Mouse (Mus musculus): Measurements from ENCODE around the gene Ncf4. TPM values are rescaled to one million over a fixed set of nuclear protein-coding genes. Genes with fewer than 3 reads are reported as not detected.
"Not testable (repeated sequence)": the region's sequence is repeated elsewhere in the genome, so short reads cannot be mapped to it uniquely, and the experiment has no call there.

Gene Ncf4
- polyA plus RNA-seq, 1 experiment = 2.5 TPM

DNA sequence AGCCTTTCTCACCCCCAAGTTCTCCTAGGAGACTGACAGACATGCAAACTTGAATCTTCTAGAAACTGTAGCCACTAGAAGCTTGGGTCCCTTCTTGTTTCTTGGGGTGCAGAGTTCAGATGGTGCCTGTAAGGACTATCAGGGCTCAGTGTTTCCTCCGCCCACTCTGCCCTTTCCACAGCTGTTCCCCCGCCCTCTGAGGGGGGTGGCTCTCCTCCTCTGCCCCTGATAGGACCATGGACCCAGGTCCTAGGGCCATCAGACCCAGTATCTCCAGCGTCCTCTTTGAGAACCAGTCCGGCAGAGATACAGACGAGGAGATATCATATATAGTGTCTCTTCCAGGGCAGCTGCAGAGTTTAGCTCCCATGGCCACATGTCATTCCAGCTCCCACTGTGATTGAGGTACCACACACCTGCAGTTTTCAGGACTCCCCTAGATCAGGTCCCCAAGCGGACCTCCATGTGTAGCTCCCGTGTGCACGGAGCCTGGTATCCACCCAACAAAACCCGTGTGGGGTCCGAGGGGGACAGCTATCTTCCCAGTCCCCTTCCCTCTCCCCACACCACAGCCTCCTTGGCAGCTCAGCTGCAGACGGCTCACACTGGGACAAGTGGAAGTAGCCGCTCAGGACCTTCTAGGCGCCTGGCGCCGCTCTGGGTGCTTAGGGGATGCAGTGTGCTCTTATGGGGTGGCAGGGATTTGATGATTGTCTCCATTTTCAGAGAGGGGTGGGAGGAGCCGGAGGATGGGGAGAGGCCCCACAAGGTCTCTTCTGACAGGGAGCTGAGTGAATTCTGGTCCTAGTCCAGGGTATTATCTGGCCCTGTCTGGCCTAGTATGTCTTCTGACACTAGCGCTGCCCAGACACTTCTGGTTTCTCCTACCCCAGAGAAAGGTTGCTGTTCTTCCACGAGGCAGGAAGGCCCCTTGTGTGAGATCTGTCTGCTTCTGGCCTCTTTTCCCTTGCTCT, 1.8 kb downstream of the Ncf4 start:
- no peaks in the 10 kb centered on the region for H3K27me3 ChIP-seq (ENCODE audit: control insufficient read depth)
- no peaks in the 10 kb centered on the region for H3K36me3 ChIP-seq (ENCODE audit: control insufficient read depth)
- H3K4me3 ChIP-seq (replicated peaks) = no peak overlapping the region
- TF ChIP-seq TAL1 (IDR thresholded peaks at IDR 0.05; ENCODE audit: low read length) (no peak), GATA1 (IDR thresholded peaks at IDR 0.05; ENCODE audit: low read length) (no peak)
- H3K9me3 ChIP-seq (ENCODE audit: control insufficient read depth, low read length) = no peaks in the 10 kb centered on the region
- no peaks in the 10 kb centered on the region for H3K4me1 ChIP-seq (ENCODE audit: control insufficient read depth)

DNA sequence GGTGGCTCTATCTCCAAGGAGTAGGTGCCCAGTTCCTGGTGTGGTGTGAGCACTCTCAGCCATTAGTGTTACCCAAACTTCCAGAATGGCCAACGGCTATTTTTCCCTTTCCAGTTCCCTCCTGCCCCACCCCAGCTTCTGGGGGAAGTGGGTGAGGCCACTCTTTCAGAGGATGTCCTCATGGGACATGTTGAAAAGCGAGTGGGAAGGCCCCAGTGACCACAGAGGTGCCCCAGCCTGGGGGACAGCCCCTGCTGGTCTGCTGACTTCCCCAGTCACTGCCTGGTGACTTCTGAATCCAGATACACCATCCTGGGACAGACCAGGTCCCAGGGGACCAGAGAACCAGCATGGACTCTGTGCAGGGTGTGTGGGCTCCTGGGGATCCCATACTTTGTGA, 3.1 kb downstream of the Ncf4 start:
- Histone ChIP-seq H3K27me3 (ENCODE audit: control insufficient read depth) (no peaks in the 10 kb centered on the region), H3K4me1 (ENCODE audit: control insufficient read depth) (no peaks in the 10 kb centered on the region), H3K9me3 (ENCODE audit: control insufficient read depth, low read length) (no peaks in the 10 kb centered on the region), H3K4me3 (replicated peaks) (no peak overlapping the region), H3K36me3 (ENCODE audit: control insufficient read depth) (no peaks in the 10 kb centered on the region)
- TF ChIP-seq GATA1 (IDR thresholded peaks at IDR 0.05; ENCODE audit: low read length) (no peak), TAL1 (IDR thresholded peaks at IDR 0.05; ENCODE audit: low read length) (no peak)

DNA sequence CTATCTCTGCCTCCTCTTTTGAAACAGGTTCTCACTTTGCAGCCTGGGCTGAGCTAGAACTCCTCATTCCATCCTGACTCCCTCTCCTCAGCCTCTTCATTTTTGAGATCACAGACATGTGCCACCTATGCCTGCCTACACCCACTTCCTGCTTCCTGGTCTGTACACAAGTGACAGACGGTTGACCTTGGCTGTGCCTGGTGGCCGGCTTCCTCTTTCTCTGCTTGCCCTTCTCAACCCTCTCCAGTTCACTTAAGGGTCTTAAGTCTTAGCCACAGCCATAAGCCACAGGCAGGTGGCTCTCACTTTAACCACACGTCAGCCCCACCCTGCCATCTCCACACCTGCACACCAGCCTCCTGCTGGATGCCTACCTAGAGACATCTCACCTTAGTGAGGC, 3.8 kb downstream of the Ncf4 start:
- H3K36me3 ChIP-seq (ENCODE audit: control insufficient read depth) = no peaks in the 10 kb centered on the region
- H3K27me3 ChIP-seq (ENCODE audit: control insufficient read depth) = no peaks in the 10 kb centered on the region
- no peak for TF ChIP-seq TAL1 (IDR thresholded peaks at IDR 0.05; ENCODE audit: low read length)
- no peak for TF ChIP-seq GATA1 (IDR thresholded peaks at IDR 0.05; ENCODE audit: low read length)
- no peak overlapping the region for H3K4me3 ChIP-seq (replicated peaks)
- no peaks in the 10 kb centered on the region for H3K9me3 ChIP-seq (ENCODE audit: control insufficient read depth, low read length)
- H3K4me1 ChIP-seq (ENCODE audit: control insufficient read depth) = no peaks in the 10 kb centered on the region

DNA sequence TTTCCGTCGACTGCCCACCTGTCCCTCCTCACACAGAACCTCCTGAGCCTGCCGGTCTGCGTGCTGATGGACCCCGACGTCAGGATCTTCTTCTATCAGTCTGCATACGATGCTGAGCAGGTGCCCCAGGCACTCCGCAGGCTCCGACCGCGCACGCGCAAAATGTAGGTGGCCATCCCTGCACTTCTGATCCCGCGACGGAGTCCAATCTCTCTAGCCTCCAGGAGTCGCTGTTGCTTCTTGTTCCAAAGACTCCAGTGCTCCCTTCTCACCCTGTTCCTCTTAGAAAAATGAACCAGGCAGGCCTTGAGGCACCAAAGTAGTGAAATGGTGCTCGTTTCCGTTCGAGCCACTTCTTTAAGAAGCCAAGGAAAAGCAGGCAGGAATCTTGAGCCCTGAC, 10.2 kb downstream of the Ncf4 start:
- H3K4me1 ChIP-seq (ENCODE audit: control insufficient read depth) = peaks cover 18% of the 10 kb centered on the region
- no peaks in the 10 kb centered on the region for H3K27me3 ChIP-seq (ENCODE audit: control insufficient read depth)
- no peaks in the 10 kb centered on the region for H3K9me3 ChIP-seq (ENCODE audit: control insufficient read depth, low read length)
- H3K4me3 ChIP-seq (replicated peaks) = no peak overlapping the region
- no peaks in the 10 kb centered on the region for H3K36me3 ChIP-seq (ENCODE audit: control insufficient read depth)
- TF ChIP-seq TAL1 (IDR thresholded peaks at IDR 0.05; ENCODE audit: low read length) = no peak
- TF ChIP-seq GATA1 (IDR thresholded peaks at IDR 0.05; ENCODE audit: low read length) = no peak

DNA sequence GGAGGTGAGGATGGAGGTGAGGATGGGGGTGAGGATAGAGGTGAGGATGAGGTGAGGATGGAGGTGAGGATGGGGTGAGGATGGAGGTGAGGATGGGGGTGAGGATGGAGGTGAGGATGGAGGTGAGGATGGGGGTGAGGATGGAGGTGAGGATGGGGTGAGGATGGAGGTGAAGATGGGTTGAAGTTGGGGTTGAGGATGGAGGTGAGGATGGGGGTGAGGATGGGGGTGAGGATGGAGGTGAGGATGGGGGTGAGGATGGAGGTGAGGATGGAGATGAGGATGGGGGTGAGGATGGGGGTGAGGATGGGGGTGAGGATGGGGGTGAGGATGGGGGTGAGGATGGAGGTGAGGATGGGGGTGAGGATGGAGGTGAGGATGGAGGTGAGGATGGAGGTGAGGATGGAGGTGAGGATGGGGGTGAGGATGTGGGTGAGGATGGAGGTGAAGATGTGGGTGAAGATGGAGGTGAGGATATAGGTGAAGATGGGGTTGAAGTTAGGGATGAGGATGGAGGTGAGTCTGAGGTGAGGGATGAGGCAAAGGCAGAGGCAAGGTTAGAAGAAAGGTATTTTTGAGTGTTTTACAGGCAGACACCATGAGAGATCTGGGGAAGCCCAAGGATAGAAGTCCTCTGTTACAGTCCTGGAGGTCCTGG, 12.1 kb downstream of the Ncf4 start:
- not testable (repeated sequence) for H3K4me3 ChIP-seq (replicated peaks); H3K27me3 ChIP-seq (ENCODE audit: control insufficient read depth); H3K9me3 ChIP-seq (ENCODE audit: control insufficient read depth, low read length); H3K36me3 ChIP-seq (ENCODE audit: control insufficient read depth)
- H3K4me1 ChIP-seq (ENCODE audit: control insufficient read depth) = peaks cover 33% of the 10 kb centered on the region

DNA sequence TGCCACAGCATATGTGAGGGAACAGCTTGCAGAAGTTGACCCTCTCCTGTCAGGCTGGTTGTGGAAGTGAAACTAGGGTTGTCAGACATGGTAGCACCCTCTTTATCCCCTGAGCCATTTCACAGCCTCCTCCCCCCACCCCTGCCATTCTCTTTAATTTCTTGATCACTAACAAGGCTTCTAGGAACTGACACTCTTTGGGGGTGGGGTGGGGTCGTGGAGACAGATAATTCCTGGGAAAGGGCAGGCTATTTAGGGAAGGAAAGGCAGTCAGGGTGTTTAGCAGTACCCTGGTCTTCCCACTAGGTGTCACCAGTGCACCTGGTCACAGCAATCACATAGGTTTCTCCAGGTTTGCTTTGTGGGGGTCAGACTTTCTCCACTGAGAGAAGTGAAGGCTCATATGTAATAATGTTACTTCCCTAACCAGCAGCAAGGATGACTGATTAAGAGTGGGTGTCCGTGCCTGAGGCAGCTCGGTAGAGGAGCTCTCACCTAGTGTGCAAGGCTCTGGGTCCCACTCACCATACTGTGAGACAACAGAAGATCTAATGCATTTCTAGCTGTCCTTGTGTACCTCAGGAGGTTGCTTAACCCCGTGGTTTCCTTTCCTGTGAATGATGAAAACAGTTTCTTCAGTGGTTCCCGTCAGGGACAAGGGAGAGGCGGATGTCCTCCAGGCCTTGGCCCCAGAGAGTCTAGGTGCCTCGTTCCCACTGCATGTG, 12.9 kb downstream of the Ncf4 start:
- no peak overlapping the region for H3K4me3 ChIP-seq (replicated peaks)
- H3K4me1 ChIP-seq (ENCODE audit: control insufficient read depth) = peaks cover 38% of the 10 kb centered on the region
- H3K9me3 ChIP-seq (ENCODE audit: control insufficient read depth, low read length) = no peaks in the 10 kb centered on the region
- H3K36me3 ChIP-seq (ENCODE audit: control insufficient read depth) = peaks cover 4% of the 10 kb centered on the region
- no peaks in the 10 kb centered on the region for H3K27me3 ChIP-seq (ENCODE audit: control insufficient read depth)
- TF ChIP-seq GATA1 (IDR thresholded peaks at IDR 0.05; ENCODE audit: low read length) (no peak), TAL1 (IDR thresholded peaks at IDR 0.05; ENCODE audit: low read length) (no peak)

DNA sequence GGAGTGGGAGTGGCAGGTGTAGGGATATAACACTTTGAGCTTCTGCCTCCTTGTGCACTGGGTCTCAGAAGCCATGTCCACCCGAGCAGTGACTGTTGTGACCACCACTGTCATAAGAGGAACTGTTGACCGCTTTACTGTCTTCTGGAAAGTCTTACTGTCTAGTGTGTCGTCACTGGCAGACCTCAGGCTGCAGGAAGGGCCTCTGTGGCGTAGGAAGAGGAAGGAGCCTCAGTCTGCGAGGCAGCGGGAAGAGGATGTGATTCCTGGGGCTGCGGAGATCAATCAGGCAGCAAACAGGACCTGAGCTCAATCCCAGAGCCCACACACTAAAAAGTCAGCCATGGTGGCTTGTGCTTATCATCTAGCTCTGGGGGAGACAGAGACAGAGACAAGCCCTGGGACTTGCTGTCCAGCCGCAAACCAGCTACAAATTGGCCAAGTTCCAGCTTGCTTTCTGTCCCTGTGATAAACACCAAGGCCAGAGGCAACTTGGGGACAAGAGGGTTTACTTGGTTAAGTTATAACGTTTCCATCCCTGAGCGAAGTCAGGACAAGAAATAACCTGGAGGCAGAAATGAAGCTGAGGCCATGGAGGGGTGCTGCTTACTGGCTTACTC, 13.8 kb downstream of the Ncf4 start:
- no peak for TF ChIP-seq GATA1 (IDR thresholded peaks at IDR 0.05; ENCODE audit: low read length)
- no peak for TF ChIP-seq TAL1 (IDR thresholded peaks at IDR 0.05; ENCODE audit: low read length)
- H3K4me3 ChIP-seq (replicated peaks) = no peak overlapping the region
- H3K27me3 ChIP-seq (ENCODE audit: control insufficient read depth) = no peaks in the 10 kb centered on the region
- H3K36me3 ChIP-seq (ENCODE audit: control insufficient read depth) = peaks cover 4% of the 10 kb centered on the region
- H3K4me1 ChIP-seq (ENCODE audit: control insufficient read depth) = peaks cover 41% of the 10 kb centered on the region
- no peaks in the 10 kb centered on the region for H3K9me3 ChIP-seq (ENCODE audit: control insufficient read depth, low read length)

DNA sequence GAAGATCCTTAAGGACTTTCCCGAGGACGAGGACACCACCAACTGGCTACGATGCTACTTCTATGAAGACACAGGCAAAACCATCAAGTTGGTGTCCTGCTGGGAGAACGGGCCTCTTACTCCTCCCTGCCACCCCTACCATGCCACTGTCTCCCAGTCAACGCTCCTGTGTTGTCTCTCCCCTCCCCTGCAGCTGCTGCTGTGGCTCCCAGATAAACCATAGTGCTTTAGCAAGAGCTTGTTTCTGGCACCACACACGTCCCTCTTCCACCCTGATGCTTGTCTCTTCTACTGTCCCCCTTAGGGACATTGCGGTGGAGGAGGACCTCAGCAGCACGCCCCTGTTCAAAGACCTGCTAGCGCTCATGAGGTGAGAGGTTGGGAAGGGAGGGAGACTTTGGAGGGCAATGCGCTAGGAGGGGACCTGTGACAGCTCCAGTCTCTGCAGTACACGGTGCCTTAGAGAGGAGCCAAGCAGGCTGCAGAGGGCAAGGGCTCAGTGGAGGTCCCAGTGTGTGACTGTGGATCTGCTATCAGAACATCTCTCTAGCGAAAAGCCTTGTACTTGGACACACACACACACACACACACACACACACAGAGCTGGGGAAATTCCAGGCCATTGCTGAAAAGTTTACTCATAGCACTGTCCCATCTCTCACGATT, 16.2 kb downstream of the Ncf4 start:
- Histone ChIP-seq H3K27me3 (ENCODE audit: control insufficient read depth) (no peaks in the 10 kb centered on the region), H3K36me3 (ENCODE audit: control insufficient read depth) (peaks cover 5% of the 10 kb centered on the region), H3K9me3 (ENCODE audit: control insufficient read depth, low read length) (no peaks in the 10 kb centered on the region), H3K4me1 (ENCODE audit: control insufficient read depth) (peaks cover 51% of the 10 kb centered on the region), H3K4me3 (replicated peaks) (peak overlapping the region; percentile 64)
- peak; percentile 59 for TF ChIP-seq TAL1 (IDR thresholded peaks at IDR 0.05; ENCODE audit: low read length)
- TF ChIP-seq GATA1 (IDR thresholded peaks at IDR 0.05; ENCODE audit: low read length) = no peak

Measured in erythroblast, embryonic 14.5 days (primary cell).